Mouse (Mus musculus) spleen, adult 2 months (tissue): ENCODE measurements around the gene Ephb6.

ENCODE experiments used
- CTCF ChIP-seq: fragments of 200-500 bp; IDR thresholded peaks from 2 replicates; pipeline ENCODE4 v1.5.1; 2011; ENCODE audit warnings: mild to moderate bottlenecking, inconsistent platforms; ENCODE audit not compliant: insufficient read depth, insufficient read length, insufficient replicate concordance; ENCODE audit errors: extremely low read depth
- POLR2A ChIP-seq: fragments of 200-500 bp; IDR thresholded peaks from 2 replicates; pipeline ENCODE4 v1.6.1; 2011; ENCODE audit warnings: low read depth, low read length, inconsistent platforms

DNA sequence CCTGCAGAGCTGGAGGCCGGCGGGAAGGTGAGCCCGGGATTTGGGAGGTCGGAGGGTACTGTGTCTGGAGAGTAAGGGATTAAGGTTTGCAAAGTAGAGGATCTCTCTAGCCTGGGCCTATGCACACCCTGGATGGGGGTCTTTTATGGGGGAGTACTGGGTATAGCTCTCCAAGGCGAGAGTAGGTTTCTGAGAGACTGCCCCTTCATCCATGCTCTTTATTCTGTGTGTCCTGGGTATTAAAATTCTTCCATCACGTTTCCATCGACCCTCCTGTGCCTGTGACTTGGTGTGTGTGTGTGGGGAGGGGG is 467 bp downstream of the Ephb6 start:
- TF ChIP-seq POLR2A (no peak), CTCF (no peak)
